ENCODE assay signal across 8 mouse cellular contexts in genomic region chr16:55468833-55469458, GRCm38 (mm10).
DNase-seq lines count a peak whose midpoint lies in the region; ATAC-seq and TF ChIP-seq lines count a peak whose summit lies in the region.

No protein-coding gene starts in this region.

- no peak; the same call in 1 of the 2 replicates for ATAC-seq in cerebellum, adult (ENCODE audit: insufficient number of reproducible peaks, low FRiP score, low TSS enrichment)
- 0 out of 2 replicates have a peak, but pooled peaks have one; percentile 45 for ATAC-seq in intestine, postnatal 0 days
- peak; percentile 84 for ATAC-seq in midbrain, embryonic 13.5 days

- no peak overlapping the region for H3K4me3 ChIP-seq in intestine, postnatal 0 days (ENCODE audit: low read depth, low read length)
- H3K4me3 ChIP-seq in midbrain, embryonic 13.5 days (replicated peaks), result no peak overlapping the region

- H3K27me3 ChIP-seq in intestine, postnatal 0 days (replicated peaks; ENCODE audit: control insufficient read depth, insufficient read depth, low read length), result no peaks in the 10 kb centered on the region
- no peaks in the 10 kb centered on the region for H3K27me3 ChIP-seq in midbrain, embryonic 13.5 days

- DNase-seq in cerebellum, adult 11 months, result peak; percentile 16
- DNase-seq in embryo, embryonic 11 days, result peak; percentile 92
- DNase-seq in gastrocnemius, postnatal 36 days, result peak; percentile 20 to 47
- peak; percentile 95 to 97 for DNase-seq in left cerebral cortex, postnatal 14 days (ENCODE audit: low spot score in 2 of 2)
- DNase-seq in spleen, postnatal 36 days (ENCODE audit: low spot score in 2 of 2), result peak; percentile 23 to 44

- no peak overlapping the region for H3K4me2 ChIP-seq in intestine, postnatal 0 days (replicated peaks; ENCODE audit: low read depth)
- H3K4me2 ChIP-seq in midbrain, embryonic 13.5 days (replicated peaks), result no peak overlapping the region

- no peaks in the 10 kb centered on the region for H3K9me3 ChIP-seq in intestine, postnatal 0 days (ENCODE audit: control insufficient read depth)
- no peaks in the 10 kb centered on the region for H3K9me3 ChIP-seq in midbrain, embryonic 13.5 days

- TF ChIP-seq CTCF in intestine, postnatal 0 days (IDR thresholded peaks at IDR 0.05; ENCODE audit: low read depth), result peak; percentile 89

- 44% methylated on average over 9 of the region's 9 CpGs for WGBS in intestine, postnatal 0 days
- WGBS in midbrain, embryonic 13.5 days, result 54% methylated on average over 9 of the region's 9 CpGs

- intact Hi-C loops in gastrocnemius, postnatal 36 days (cut with DNase I), result no loop called here
- intact Hi-C loops in left cerebral cortex, postnatal 14 days (cut with DNase I), result loop anchor here (2.0 kb wide), 1 partner anchor 316 kb away; no protein-coding TSS in a partner anchor

- H3K9ac ChIP-seq in intestine, postnatal 0 days (ENCODE audit: low read depth, low read length), result no peak overlapping the region
- no peak overlapping the region for H3K9ac ChIP-seq in midbrain, embryonic 13.5 days (replicated peaks)

- H3K4me1 ChIP-seq in intestine, postnatal 0 days (replicated peaks; ENCODE audit: control insufficient read depth, insufficient read depth, low read length), result no peaks in the 10 kb centered on the region
- H3K4me1 ChIP-seq in midbrain, embryonic 13.5 days (replicated peaks), result no peaks in the 10 kb centered on the region

- no peaks in the 10 kb centered on the region for H3K36me3 ChIP-seq in intestine, postnatal 0 days (ENCODE audit: control insufficient read depth, insufficient read depth)
- H3K36me3 ChIP-seq in midbrain, embryonic 13.5 days, result no peaks in the 10 kb centered on the region

- H3K27ac ChIP-seq in intestine, postnatal 0 days (ENCODE audit: low read depth, low read length), result no peak overlapping the region
- no peak overlapping the region for H3K27ac ChIP-seq in midbrain, embryonic 13.5 days

Comparison
In these comparisons a context has a peak if more than half of its experiments do, and no peak if none do; other contexts are left out.
1. DNase-seq: peak in every context shown above with its lines; median percentile 96 in left cerebral cortex, postnatal 14 days; 92 in embryo, embryonic 11 days; 34 in gastrocnemius, postnatal 36 days; 34 in spleen, postnatal 36 days; 16 in cerebellum, adult 11 months.